Mouse (Mus musculus) midbrain, embryonic 14.5 days (tissue): ENCODE results near the gene Gm21985. TPM values are rescaled to one million over a fixed set of nuclear protein-coding genes. Genes with fewer than 3 reads are reported as not detected.

ENCODE experiments used
- ATAC-seq: fragments of 200-750 bp; cut with Nextera tagmentation; 2 replicates; pipeline ENCODE4 v1.8.0; 2017; ENCODE audit warnings: moderate number of reproducible peaks, moderate library complexity; ENCODE audit not compliant: low FRiP score, low TSS enrichment
- DNase-seq: peaks from one replicate; pipeline ENCODE4 v3.0.0-alpha.2; 2015
- H3K27ac ChIP-seq: fragments of 300-500 bp; sonication (generic); replicated peaks from 2 replicates; pipeline ENCODE4 v1.5.1; 2014; ENCODE audit warnings: mild to moderate bottlenecking, low read depth, low read length, moderate library complexity
- H3K27me3 ChIP-seq: fragments of 300-500 bp; sonication (generic); 2 replicates; pipeline ENCODE4 v1.6.1; 2014; ENCODE audit warnings: low read length, control low read depth, mixed read lengths; ENCODE audit not compliant: control insufficient read depth, insufficient read depth
- H3K36me3 ChIP-seq: fragments of 300-500 bp; sonication (generic); 2 replicates; pipeline ENCODE4 v1.6.1; 2014; ENCODE audit warnings: low read length, control low read depth; ENCODE audit not compliant: control insufficient read depth, insufficient read depth
- H3K4me1 ChIP-seq: fragments of 300-500 bp; sonication (generic); 2 replicates; pipeline ENCODE4 v1.6.1; 2014; ENCODE audit warnings: mild to moderate bottlenecking, antibody characterized with exemption, low read length, control low read depth; ENCODE audit not compliant: control insufficient read depth, insufficient read depth
- H3K4me2 ChIP-seq: fragments of 300-500 bp; sonication (generic); 2 replicates; pipeline ENCODE4 v1.6.1; 2014; ENCODE audit warnings: mild to moderate bottlenecking, low read length, moderate library complexity
- H3K4me3 ChIP-seq: fragments of 300-500 bp; sonication (generic); replicated peaks from 2 replicates; pipeline ENCODE4 v1.5.1; 2014; ENCODE audit warnings: low read depth, low read length
- H3K9ac ChIP-seq: fragments of 300-500 bp; sonication (generic); replicated peaks from 2 replicates; pipeline ENCODE4 v1.6.1; 2014; ENCODE audit warnings: mild to moderate bottlenecking, low read length, moderate library complexity
- H3K9me3 ChIP-seq: fragments of 300-500 bp; sonication (generic); 2 replicates; pipeline ENCODE4 v1.6.1; 2016; ENCODE audit warnings: low read length, control low read depth, mixed read lengths; ENCODE audit not compliant: control insufficient read depth
- WGBS: fragments of 180-500 bp; shearing (Covaris S2); extraction: QIAGEN DNeasy Blood & Tissue Kit; methylation state at CpG from one replicate; pipeline ENCODE4 v1.1.7; 2014; 5-methylcytosine and 5-hydroxymethylcytosine counted together
- polyA plus RNA-seq: library from polyadenylated mRNA; unstranded; fragments of >200 nt; fragmentation: Nextera tagmentation; extraction: Ambion mirVana; gene quantifications from 2 replicates; pipeline ENCODE4 v1.2.1, GENCODE M21; 2014

The Gm21985 gene
- polyA plus RNA-seq, 1 experiment from 2014 or later: not detected

GRCm38 (mm10) chr2:112239935-112240721, 26.0 kb upstream of the Gm21985 start:
- H3K4me3 ChIP-seq: peak overlapping the region; percentile 71
- no peaks in the 10 kb centered on the region for H3K9me3 ChIP-seq
- peak overlapping the region; percentile 94 for H3K9ac ChIP-seq
- H3K27me3 ChIP-seq: no peaks in the 10 kb centered on the region
- ATAC-seq: peak; percentile 64
- DNase-seq: peak; percentile 75
- peak overlapping the region; percentile 80 for H3K4me2 ChIP-seq
- peaks cover 20% of the 10 kb centered on the region for H3K36me3 ChIP-seq
- 0 out of 2 replicates have a peak, but pooled peaks cover 4% of the 10 kb centered on the region for H3K4me1 ChIP-seq
- H3K27ac ChIP-seq: peak overlapping the region; percentile 99
- WGBS: under 1% methylated on average over 27 of the region's 28 CpGs

- DNase-seq: no peak
- no peak overlapping the region for H3K4me3 ChIP-seq
- no peak overlapping the region for H3K9ac ChIP-seq
- 0 out of 2 replicates have a peak, but pooled peaks cover 4% of the 10 kb centered on the region for H3K4me1 ChIP-seq
- H3K9me3 ChIP-seq: no peaks in the 10 kb centered on the region
- no peak for ATAC-seq
- WGBS: 91% methylated on average over 14 of the region's 14 CpGs
- H3K27me3 ChIP-seq: no peaks in the 10 kb centered on the region
- H3K36me3 ChIP-seq: peaks cover 35% of the 10 kb centered on the region
- H3K4me2 ChIP-seq: no peak overlapping the region
- no peak overlapping the region for H3K27ac ChIP-seq
These were observed 24.3 kb upstream of the Gm21985 start for GRCm38 (mm10) chr2:112241787-112242186.

DNA sequence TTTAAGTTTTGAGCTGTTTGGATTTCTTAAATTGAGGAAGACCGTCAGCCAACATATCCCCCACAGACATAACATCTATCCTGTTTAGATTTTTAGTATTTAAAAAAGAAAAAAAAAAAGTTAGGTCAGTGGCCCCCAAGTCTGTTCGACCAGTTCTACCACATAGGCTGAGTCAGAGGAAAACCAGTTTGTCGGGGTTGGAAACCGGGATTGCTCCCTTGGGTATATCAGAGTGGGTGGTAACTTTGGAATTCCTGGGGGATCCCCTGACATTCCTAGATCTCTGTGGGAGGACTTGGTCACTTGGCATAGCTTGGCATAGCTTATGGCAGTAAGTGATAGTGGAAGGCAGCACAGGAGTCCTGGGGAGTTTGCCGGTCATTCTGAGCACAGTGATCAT, 20.8 kb upstream of the Gm21985 start:
- DNase-seq (no peak), ATAC-seq (no peak)
- Histone ChIP-seq H3K4me2 (no peak overlapping the region), H3K9me3 (no peaks in the 10 kb centered on the region), H3K27me3 (no peaks in the 10 kb centered on the region), H3K4me1 (0 out of 2 replicates have a peak, but pooled peaks cover 4% of the 10 kb centered on the region), H3K4me3 (no peak overlapping the region), H3K36me3 (peaks cover 41% of the 10 kb centered on the region), H3K27ac (no peak overlapping the region), H3K9ac (no peak overlapping the region)
- WGBS: 92% methylated on average over 5 of the region's 5 CpGs

DNA sequence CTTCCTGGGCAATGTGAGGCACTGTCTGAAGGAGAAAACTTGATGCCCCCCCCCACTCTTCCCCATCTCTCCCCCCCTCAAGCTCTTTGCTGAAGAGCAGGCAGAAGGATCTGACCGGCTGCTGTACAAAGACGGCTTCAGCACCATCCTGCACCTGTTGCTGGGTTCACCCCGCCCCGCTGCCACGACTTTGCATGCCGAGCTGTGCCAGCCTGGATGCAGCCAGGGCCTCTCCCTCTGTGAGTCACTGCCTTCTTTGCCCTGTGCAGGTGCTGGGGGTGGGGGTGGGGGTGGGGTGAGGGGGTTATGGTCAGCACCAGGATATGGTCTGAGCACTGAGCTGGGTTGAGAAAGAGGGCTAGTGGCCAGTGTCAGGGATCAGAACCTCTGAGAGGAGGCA, 19.9 kb upstream of the Gm21985 start:
- Histone ChIP-seq H3K9me3 (no peaks in the 10 kb centered on the region), H3K4me2 (no peak overlapping the region), H3K27ac (no peak overlapping the region), H3K4me3 (no peak overlapping the region), H3K27me3 (no peaks in the 10 kb centered on the region), H3K9ac (no peak overlapping the region), H3K4me1 (no peaks in the 10 kb centered on the region), H3K36me3 (peaks cover 41% of the 10 kb centered on the region)
- 94% methylated on average over 6 of the region's 6 CpGs for WGBS
- ATAC-seq: no peak
- no peak for DNase-seq

- H3K27me3 ChIP-seq: no peaks in the 10 kb centered on the region
- no peaks in the 10 kb centered on the region for H3K9me3 ChIP-seq
- no peak for DNase-seq
- H3K36me3 ChIP-seq: peaks cover 41% of the 10 kb centered on the region
- H3K4me1 ChIP-seq: no peaks in the 10 kb centered on the region
- no peak overlapping the region for H3K9ac ChIP-seq
- H3K4me3 ChIP-seq: no peak overlapping the region
- H3K4me2 ChIP-seq: no peak overlapping the region
- 87% methylated on average over 10 of the region's 10 CpGs for WGBS
- no peak for ATAC-seq
- H3K27ac ChIP-seq: no peak overlapping the region
These were observed 18.8 kb upstream of the Gm21985 start for GRCm38 (mm10) chr2:112247323-112247722.

DNA sequence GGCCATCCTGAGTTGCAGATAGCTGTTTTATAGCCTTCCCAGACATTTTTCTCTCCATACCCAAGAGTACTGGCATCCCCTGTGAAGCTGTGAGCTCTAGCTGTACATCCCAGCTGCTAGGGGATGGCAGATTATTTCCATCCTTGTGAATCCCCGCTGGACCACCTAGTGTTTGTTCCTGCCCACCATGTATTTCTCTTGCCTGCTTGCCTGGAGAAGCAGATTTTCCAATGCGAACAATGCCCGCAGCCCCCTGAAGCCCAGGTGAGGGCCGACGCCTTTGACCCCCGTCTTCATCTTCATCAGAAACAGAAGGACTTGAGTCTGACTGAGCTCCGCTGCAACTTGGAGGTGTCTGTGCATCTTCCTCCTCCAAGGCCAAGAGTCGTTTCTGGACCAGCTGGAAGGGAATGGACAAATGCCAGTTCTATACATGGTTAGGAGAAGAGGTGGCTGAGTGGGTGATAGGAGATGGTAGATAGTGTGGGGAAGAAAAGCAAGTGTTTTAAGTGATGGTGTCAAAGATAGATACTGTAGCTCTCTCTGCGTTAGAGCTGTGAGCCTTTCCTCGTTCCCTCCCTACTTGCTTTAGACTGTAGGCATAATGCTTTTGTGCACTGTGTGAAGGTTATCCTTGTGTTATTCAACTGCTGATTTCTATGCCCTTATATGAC, 16.2 kb upstream of the Gm21985 start:
- WGBS: 91% methylated on average over 10 of the region's 10 CpGs
- Histone ChIP-seq H3K27ac (no peak overlapping the region), H3K36me3 (peaks cover 21% of the 10 kb centered on the region), H3K4me1 (no peaks in the 10 kb centered on the region), H3K27me3 (no peaks in the 10 kb centered on the region), H3K4me2 (no peak overlapping the region), H3K9ac (no peak overlapping the region), H3K4me3 (no peak overlapping the region), H3K9me3 (no peaks in the 10 kb centered on the region)
- DNase-seq: no peak
- no peak for ATAC-seq

GRCm38 (mm10) chr2:112254675-112255515, 11.2 kb upstream of the Gm21985 start:
- Histone ChIP-seq H3K27ac (no peak overlapping the region), H3K4me1 (no peaks in the 10 kb centered on the region), H3K9ac (no peak overlapping the region), H3K9me3 (no peaks in the 10 kb centered on the region), H3K36me3 (no peaks in the 10 kb centered on the region), H3K4me3 (no peak overlapping the region), H3K4me2 (no peak overlapping the region), H3K27me3 (no peaks in the 10 kb centered on the region)
- WGBS: 70% methylated on average over 7 of the region's 7 CpGs
- DNase-seq (no peak), ATAC-seq (no peak)

GRCm38 (mm10) chr2:112259241-112259962, 6.7 kb upstream of the Gm21985 start, which contains the start of gene Nutm1:
Nutm1 (minus strand) TSS chr2:112259291.
- Histone ChIP-seq H3K9me3 (no peaks in the 10 kb centered on the region), H3K4me3 (no peak within 1 kb of the TSS), H3K4me2 (no peak within 1 kb of the TSS), H3K4me1 (peaks cover 11% of the 10 kb centered on the region; the same call in 1 of the 2 replicates), H3K36me3 (no peaks in the 10 kb centered on the region), H3K9ac (no peak within 1 kb of the TSS), H3K27me3 (no peaks in the 10 kb centered on the region), H3K27ac (no peak within 1 kb of the TSS)
- 73% methylated on average over 10 of the region's 10 CpGs for WGBS
- ATAC-seq: no peak
- DNase-seq: no peak
